Comparison of ENCODE assay signal across 9 mouse cellular contexts in the genomic region with DNA sequence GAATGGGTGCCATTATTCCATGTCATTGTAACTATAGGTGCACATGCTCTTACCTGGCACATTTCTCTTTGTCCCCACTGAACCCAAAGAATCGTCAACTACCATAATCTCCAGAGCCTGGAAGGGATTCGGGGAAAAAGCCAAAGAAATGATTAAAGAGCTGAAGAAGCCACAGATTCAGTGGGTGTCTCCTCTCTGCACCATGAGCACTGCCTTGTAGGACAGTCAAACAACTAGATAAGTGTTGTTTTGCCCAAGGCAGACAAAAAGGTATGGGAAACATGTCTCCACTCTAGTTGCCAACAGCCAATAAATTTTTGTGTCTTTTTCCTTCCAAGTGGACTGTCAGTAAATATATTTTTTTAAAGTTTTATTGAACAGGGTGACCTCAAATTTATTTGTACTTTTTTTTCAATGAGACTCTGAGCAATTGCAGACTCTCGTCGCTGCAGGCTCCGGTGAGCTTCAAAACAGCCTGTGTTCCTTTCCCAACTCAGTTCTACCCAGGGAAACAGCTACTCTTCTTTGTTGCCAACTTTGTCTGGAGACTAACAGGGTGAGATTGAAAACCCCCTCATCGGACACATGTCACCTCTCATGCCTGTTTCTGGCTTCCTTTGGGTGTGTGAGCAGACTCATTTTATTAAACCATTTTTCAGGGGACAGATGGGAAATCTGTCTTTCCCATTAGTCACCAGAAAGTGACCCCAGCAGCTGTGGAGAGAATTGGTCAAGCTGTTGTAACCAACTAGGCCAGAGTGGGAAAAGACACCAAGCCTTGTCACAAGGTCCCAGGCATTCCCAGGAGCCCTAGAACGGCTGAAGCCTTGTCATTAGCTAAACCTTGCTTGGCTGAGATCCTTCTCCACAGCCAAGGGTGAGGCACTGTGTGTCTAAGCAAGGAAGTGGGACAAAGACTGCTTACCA.
A peak's percentile ranks its signal among the peaks of the same experiment; 100 is the strongest.
DNase-seq lines count a peak whose midpoint lies in the region; ATAC-seq and TF ChIP-seq lines count a peak whose summit lies in the region.
"Had no signal": no experiment of that assay in that cellular context is flagged by ENCODE, and none has a peak within 500 bp of the region (broad histone marks: within the 10 kb centered on the region; RNA-seq: fewer than 3 reads in every experiment).

No protein-coding gene starts in this region.

- no peaks in the 10 kb centered on the region for H3K79me2 ChIP-seq in heart, adult 2 months (replicated peaks; ENCODE audit: control insufficient read depth, insufficient read depth, low read length)

- H3K9me3 ChIP-seq in heart, embryonic 11.5 days (replicated peaks; ENCODE audit: control insufficient read depth, low read length), result no peaks in the 10 kb centered on the region
- H3K9me3 ChIP-seq in embryonic facial prominence, embryonic 12.5 days, result no peaks in the 10 kb centered on the region
- H3K9me3 ChIP-seq in kidney, postnatal 0 days (replicated peaks; ENCODE audit: low read length), result no peaks in the 10 kb centered on the region

- TF ChIP-seq EP300 in heart, adult 2 months (IDR thresholded peaks at IDR 0.05; ENCODE audit: insufficient read depth, low read depth, low read length), result no peak

- no peak for ATAC-seq in heart, embryonic 11.5 days (replicated peaks; ENCODE audit: insufficient number of reproducible peaks, low FRiP score, low TSS enrichment)
- no peak for ATAC-seq in embryonic facial prominence, embryonic 12.5 days (ENCODE audit: insufficient number of reproducible peaks, insufficient read depth, low FRiP score, low TSS enrichment)
- ATAC-seq in kidney, postnatal 0 days (replicated peaks; ENCODE audit: low FRiP score, low read depth), result no peak
- no peak for ATAC-seq in erythroid progenitor cell, adult 5-6 weeks (replicated peaks; ENCODE audit: low FRiP score, poor library complexity, severe bottlenecking)
- ATAC-seq: Patski had no signal

- H3K4me3 ChIP-seq in heart, adult 2 months, result no peak overlapping the region
- no peak overlapping the region for H3K4me3 ChIP-seq in heart, embryonic 11.5 days (ENCODE audit: low read depth, low read length)
- H3K4me3 ChIP-seq in embryonic facial prominence, embryonic 12.5 days, result no peak overlapping the region
- H3K4me3 ChIP-seq in kidney, postnatal 0 days (replicated peaks; ENCODE audit: low read depth, low read length), result no peak overlapping the region

- 68% methylated on average over 7 of the region's 7 CpGs for WGBS in heart, adult 2 months
- WGBS in heart, embryonic 11.5 days (ENCODE audit: insufficient replicate concordance), result 70% methylated on average over 7 of the region's 7 CpGs
- WGBS in embryonic facial prominence, embryonic 12.5 days, result 75% methylated on average over 7 of the region's 7 CpGs
- WGBS in kidney, postnatal 0 days, result 63% methylated on average over 7 of the region's 7 CpGs

- no peak overlapping the region for H3K4me2 ChIP-seq in heart, embryonic 11.5 days
- H3K4me2 ChIP-seq in embryonic facial prominence, embryonic 12.5 days (replicated peaks), result no peak overlapping the region
- no peak overlapping the region for H3K4me2 ChIP-seq in kidney, postnatal 0 days (ENCODE audit: low read length)

- no peak overlapping the region for H3K9ac ChIP-seq in heart, adult 2 months (ENCODE audit: low read depth, low read length)
- H3K9ac ChIP-seq in heart, embryonic 11.5 days (ENCODE audit: low read depth, low read length), result no peak overlapping the region
- H3K9ac ChIP-seq in embryonic facial prominence, embryonic 12.5 days, result no peak overlapping the region
- H3K9ac ChIP-seq in kidney, postnatal 0 days (ENCODE audit: low read depth, low read length), result no peak overlapping the region

- TF ChIP-seq POLR2A in heart, adult 2 months (IDR thresholded peaks at IDR 0.05; ENCODE audit: insufficient read depth, low read depth, low read length), result no peak

- H3K36me3 ChIP-seq in heart, adult 2 months (ENCODE audit: control insufficient read depth, insufficient read depth, low read length), result no peaks in the 10 kb centered on the region
- H3K36me3 ChIP-seq in heart, embryonic 11.5 days (ENCODE audit: control insufficient read depth, insufficient read depth, low read length), result no peaks in the 10 kb centered on the region
- H3K36me3 ChIP-seq in embryonic facial prominence, embryonic 12.5 days, result no peaks in the 10 kb centered on the region
- no peaks in the 10 kb centered on the region for H3K36me3 ChIP-seq in kidney, postnatal 0 days (ENCODE audit: insufficient read depth, low read length)

- intact Hi-C loops in heart, adult 2 months (cut with DNase I), result no loop called here

- no peak for TF ChIP-seq CTCF in heart, adult 2 months (IDR thresholded peaks at IDR 0.05)
- no peak for TF ChIP-seq CTCF in kidney, postnatal 0 days (IDR thresholded peaks at IDR 0.05; ENCODE audit: low read depth)

- DNase-seq in heart, adult 2 months, result peak; percentile 24 to 46
- peak; percentile 57 for DNase-seq in kidney, postnatal 0 days (ENCODE audit: low spot score)
- peak; percentile 57 for DNase-seq in neural tube, embryonic 10.5 days (ENCODE audit: extremely low spot score, low spot score)
- DNase-seq in testis, postnatal 14 days (ENCODE audit: low spot score), result no peak
- no peak for DNase-seq in cerebellum, postnatal 25 days

- no peaks in the 10 kb centered on the region for H3K27me3 ChIP-seq in heart, adult 2 months (ENCODE audit: control insufficient read depth, insufficient read depth, low read length)
- H3K27me3 ChIP-seq in heart, embryonic 11.5 days (ENCODE audit: control insufficient read depth, insufficient read depth, low read length), result no peaks in the 10 kb centered on the region
- H3K27me3 ChIP-seq in embryonic facial prominence, embryonic 12.5 days, result no peaks in the 10 kb centered on the region
- no peaks in the 10 kb centered on the region for H3K27me3 ChIP-seq in kidney, postnatal 0 days (ENCODE audit: insufficient read depth, low read length)
- H3K27me3 ChIP-seq: Patski had no signal

- H3K4me1 ChIP-seq in heart, adult 2 months (ENCODE audit: control insufficient read depth, insufficient read depth, low read length), result peaks cover 2% of the 10 kb centered on the region; the same call in 1 of the 2 replicates
- no peaks in the 10 kb centered on the region for H3K4me1 ChIP-seq in heart, embryonic 11.5 days (ENCODE audit: control insufficient read depth, insufficient read depth, low read length)
- peaks cover 18% of the 10 kb centered on the region for H3K4me1 ChIP-seq in embryonic facial prominence, embryonic 12.5 days
- H3K4me1 ChIP-seq in kidney, postnatal 0 days (replicated peaks; ENCODE audit: insufficient read depth, low read length), result no peaks in the 10 kb centered on the region

- H3K27ac ChIP-seq in heart, adult 2 months, result no peak overlapping the region; the same call in 1 of the 2 replicates
- no peak overlapping the region for H3K27ac ChIP-seq in heart, embryonic 11.5 days (ENCODE audit: low read depth, low read length)
- H3K27ac ChIP-seq in embryonic facial prominence, embryonic 12.5 days, result peak overlapping the region; percentile 27
- no peak overlapping the region; the same call in 1 of the 2 replicates for H3K27ac ChIP-seq in kidney, postnatal 0 days

Comparison
In these comparisons a context has a peak if more than half of its experiments do, and no peak if none do; other contexts are left out.
1. DNase-seq: peak in heart, adult 2 months (2 of 2), kidney, postnatal 0 days (single experiment) and neural tube, embryonic 10.5 days (single experiment); none in testis, postnatal 14 days (single experiment) and cerebellum, postnatal 25 days (0 of 2).